Mouse (Mus musculus): Measurements from ENCODE around the gene Pigs.

GRCm38 (mm10) chr11:78305272-78305671, 22.9 kb upstream of the Pigs start:
- TF ChIP-seq GATA1 (IDR thresholded peaks at IDR 0.05; ENCODE audit: low read length), result no peak
- no peak for TF ChIP-seq TAL1 (IDR thresholded peaks at IDR 0.05; ENCODE audit: low read length)
